Mouse (Mus musculus) liver, embryonic 16.5 days (tissue): ENCODE measurements around the gene Vwa3a. TPM values are rescaled to one million over a fixed set of nuclear protein-coding genes. Genes with fewer than 3 reads are reported as not detected.
A peak's percentile ranks its signal among the peaks of the same experiment; 100 is the strongest.
"Not testable (repeated sequence)": the region's sequence is repeated elsewhere in the genome, so short reads cannot be mapped to it uniquely, and the experiment has no call there.

Experiments used
- ATAC-seq: fragments of 200-750 bp; cut with Nextera tagmentation; 2 replicates; pipeline ENCODE4 v1.8.0; 2017; ENCODE audit warnings: low read depth, mild to moderate bottlenecking, moderate number of reproducible peaks, moderate library complexity
- H3K27ac ChIP-seq: fragments of 300-500 bp; sonication (generic); 2 replicates; pipeline ENCODE4 v1.5.1; 2014; ENCODE audit warnings: mild to moderate bottlenecking, low read length
- H3K27me3 ChIP-seq: fragments of 300-500 bp; sonication (generic); 2 replicates; pipeline ENCODE4 v1.6.1; 2014; ENCODE audit warnings: low read depth, low read length, mixed read lengths; ENCODE audit not compliant: control insufficient read depth, insufficient read depth
- H3K36me3 ChIP-seq: fragments of 300-500 bp; sonication (generic); 2 replicates; pipeline ENCODE4 v1.6.1; 2014; ENCODE audit warnings: mild to moderate bottlenecking; ENCODE audit not compliant: control insufficient read depth, insufficient read depth
- H3K4me1 ChIP-seq: fragments of 300-500 bp; sonication (generic); 2 replicates; pipeline ENCODE4 v1.6.1; 2014; ENCODE audit warnings: low read depth, low read length, mixed read lengths; ENCODE audit not compliant: control insufficient read depth
- H3K4me2 ChIP-seq: fragments of 300-500 bp; sonication (generic); 2 replicates; pipeline ENCODE4 v1.6.1; 2014; ENCODE audit warnings: low read depth, low read length, mixed read lengths
- H3K4me3 ChIP-seq: fragments of 300-500 bp; sonication (generic); 2 replicates; pipeline ENCODE4 v1.5.1; 2014; ENCODE audit warnings: low read depth, mild to moderate bottlenecking, low read length
- H3K9ac ChIP-seq: fragments of 300-500 bp; sonication (generic); 2 replicates; pipeline ENCODE4 v1.6.1; 2014; ENCODE audit warnings: low read depth, low read length
- H3K9me3 ChIP-seq: fragments of 300-500 bp; sonication (generic); replicated peaks from 2 replicates; pipeline ENCODE4 v1.6.1; 2016; ENCODE audit warnings: low read length; ENCODE audit not compliant: control insufficient read depth
- WGBS: fragments of 180-500 bp; shearing (Covaris S2); extraction: QIAGEN DNeasy Blood & Tissue Kit; methylation state at CpG from one replicate; pipeline ENCODE4 v1.1.7; 2014; ENCODE audit not compliant: insufficient replicate concordance; 5-methylcytosine and 5-hydroxymethylcytosine counted together
- polyA plus RNA-seq: library from polyadenylated mRNA; unstranded; fragments of >200 nt; fragmentation: Nextera tagmentation; extraction: Ambion mirVana; gene quantifications from 2 replicates; pipeline ENCODE4 v1.2.1, GENCODE M21; 2015

Gene Vwa3a
- polyA plus RNA-seq, 1 experiment from 2014 or later, result 0.22 TPM

DNA sequence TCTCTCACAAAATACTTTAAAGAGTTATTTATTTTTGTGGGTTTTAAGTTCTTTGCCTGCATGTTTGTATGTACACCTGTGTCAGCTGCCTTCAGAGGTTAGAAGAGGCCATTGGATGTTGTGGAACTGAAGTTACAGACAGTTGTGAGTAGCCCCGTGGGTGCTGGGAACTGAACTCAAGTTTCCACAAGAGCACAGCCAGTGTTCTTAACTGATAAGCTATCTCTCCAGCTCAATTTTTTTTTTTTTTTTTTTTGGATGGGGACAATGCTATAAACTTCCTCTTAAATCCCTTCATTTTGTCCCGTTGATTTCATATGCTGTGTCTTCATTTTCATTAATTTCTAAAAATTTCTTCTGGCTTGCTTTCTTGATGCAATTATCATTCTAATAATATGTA, 25.9 kb upstream of the Vwa3a start:
- H3K4me2 ChIP-seq, result no peak overlapping the region
- no peak overlapping the region for H3K9ac ChIP-seq
- no peaks in the 10 kb centered on the region for H3K4me1 ChIP-seq
- H3K27ac ChIP-seq, result no peak overlapping the region
- WGBS, result 38% methylated on average over 2 of the region's 2 CpGs
- no peak for ATAC-seq
- no peak overlapping the region for H3K4me3 ChIP-seq
- no peaks in the 10 kb centered on the region for H3K36me3 ChIP-seq
- no peaks in the 10 kb centered on the region for H3K9me3 ChIP-seq
- H3K27me3 ChIP-seq, result no peaks in the 10 kb centered on the region

DNA sequence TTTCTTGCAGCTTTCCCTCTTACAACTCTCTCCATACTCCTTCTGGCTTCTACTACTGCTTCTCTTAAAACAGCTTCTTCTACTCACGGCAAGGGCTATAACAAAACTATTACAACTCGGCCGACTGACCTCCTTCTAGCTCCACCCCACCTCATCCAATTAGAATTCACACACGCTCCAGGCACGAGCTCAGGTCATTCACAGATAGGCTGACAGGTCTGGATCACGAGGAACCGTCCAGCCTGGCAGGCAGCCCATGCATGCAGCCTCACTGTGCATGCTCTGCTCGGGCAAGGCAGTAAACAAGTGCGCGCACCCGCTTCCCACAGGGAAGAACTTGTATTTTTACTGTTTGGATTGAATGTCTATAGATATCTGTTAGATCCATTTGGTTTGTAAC, 25.2 kb upstream of the Vwa3a start:
- not testable (repeated sequence) for H3K9ac ChIP-seq, ATAC-seq, H3K27me3 ChIP-seq, H3K4me1 ChIP-seq, H3K4me2 ChIP-seq, H3K36me3 ChIP-seq, H3K27ac ChIP-seq, H3K4me3 ChIP-seq, H3K9me3 ChIP-seq
- 80% methylated on average over 11 of the region's 11 CpGs for WGBS

DNA sequence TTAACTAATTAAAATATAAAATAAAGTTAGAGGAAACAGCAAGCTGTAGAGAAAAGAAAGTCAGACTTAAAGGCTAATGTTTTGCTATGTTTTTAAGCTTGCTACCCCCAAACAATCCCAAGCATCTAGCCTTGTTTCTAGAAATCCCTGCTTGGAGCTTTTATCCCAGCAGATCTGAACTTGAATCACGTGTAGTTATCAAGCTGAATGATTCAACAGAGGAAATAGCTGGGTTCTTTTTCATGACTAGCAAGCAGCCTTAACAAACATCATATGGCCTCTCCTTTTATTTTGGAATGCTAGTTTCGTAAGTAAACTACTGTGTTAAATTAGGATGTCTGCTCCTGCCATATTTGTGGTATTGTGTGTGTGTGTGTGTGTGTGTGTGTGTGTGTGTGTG, 21.9 kb upstream of the Vwa3a start:
- Histone ChIP-seq H3K27ac (no peak overlapping the region), H3K9ac (no peak overlapping the region), H3K4me2 (no peak overlapping the region), H3K4me1 (no peaks in the 10 kb centered on the region), H3K36me3 (no peaks in the 10 kb centered on the region), H3K9me3 (no peaks in the 10 kb centered on the region), H3K27me3 (no peaks in the 10 kb centered on the region), H3K4me3 (no peak overlapping the region)
- no peak for ATAC-seq
- WGBS, result 53% methylated on average over 2 of the region's 2 CpGs

- no peak for ATAC-seq
- H3K36me3 ChIP-seq, result no peaks in the 10 kb centered on the region
- H3K27ac ChIP-seq, result no peak overlapping the region
- no peak overlapping the region for H3K4me3 ChIP-seq
- no peaks in the 10 kb centered on the region for H3K9me3 ChIP-seq
- WGBS, result 71% methylated on average over 5 of the region's 5 CpGs
- H3K27me3 ChIP-seq, result no peaks in the 10 kb centered on the region
- H3K9ac ChIP-seq, result no peak overlapping the region
- no peak overlapping the region for H3K4me2 ChIP-seq
- H3K4me1 ChIP-seq, result no peaks in the 10 kb centered on the region
These were observed 18.1 kb upstream of the Vwa3a start for GRCm38 (mm10) chr7:120721051-120721450.

- Histone ChIP-seq H3K27me3 (no peaks in the 10 kb centered on the region), H3K4me1 (no peaks in the 10 kb centered on the region), H3K9ac (no peak overlapping the region), H3K4me3 (no peak overlapping the region), H3K36me3 (no peaks in the 10 kb centered on the region; the same call in 1 of the 2 replicates), H3K4me2 (no peak overlapping the region), H3K27ac (no peak overlapping the region), H3K9me3 (no peaks in the 10 kb centered on the region)
- ATAC-seq, result no peak
- 81% methylated on average over 8 of the region's 8 CpGs for WGBS
These were observed 17.7 kb upstream of the Vwa3a start for GRCm38 (mm10) chr7:120721456-120721855.

DNA sequence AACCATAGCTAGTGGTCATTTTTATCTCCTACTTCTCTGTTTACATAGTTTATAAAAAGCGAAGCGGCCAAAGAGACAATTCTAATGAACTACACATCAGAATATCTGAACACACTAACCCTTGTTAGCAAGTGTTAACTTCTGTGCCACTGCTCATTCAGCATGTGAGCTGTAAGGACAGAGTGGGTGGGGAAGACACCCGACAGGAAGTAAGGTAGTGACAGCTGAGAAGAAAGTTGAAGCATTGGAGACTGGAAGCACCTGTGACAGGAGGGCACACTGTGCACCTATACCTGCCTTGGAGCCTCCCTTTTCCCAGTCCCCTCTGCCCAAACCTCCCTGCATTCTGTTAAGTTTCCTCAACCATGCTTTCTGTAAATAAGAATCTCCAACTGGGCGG, 17.1 kb upstream of the Vwa3a start:
- Histone ChIP-seq H3K4me3 (no peak overlapping the region), H3K36me3 (no peaks in the 10 kb centered on the region; the same call in 1 of the 2 replicates), H3K9me3 (no peaks in the 10 kb centered on the region), H3K4me2 (no peak overlapping the region), H3K9ac (no peak overlapping the region), H3K27me3 (no peaks in the 10 kb centered on the region), H3K4me1 (no peaks in the 10 kb centered on the region), H3K27ac (no peak overlapping the region)
- 83% methylated on average over 4 of the region's 4 CpGs for WGBS
- ATAC-seq, result no peak

- H3K36me3 ChIP-seq, result no peaks in the 10 kb centered on the region; the same call in 1 of the 2 replicates
- no peak overlapping the region for H3K9ac ChIP-seq
- ATAC-seq, result no peak
- H3K4me2 ChIP-seq, result no peak overlapping the region
- no peak overlapping the region for H3K4me3 ChIP-seq
- no peak overlapping the region for H3K27ac ChIP-seq
- WGBS, result 80% methylated on average over 8 of the region's 8 CpGs
- no peaks in the 10 kb centered on the region for H3K4me1 ChIP-seq
- no peaks in the 10 kb centered on the region for H3K27me3 ChIP-seq
- H3K9me3 ChIP-seq, result no peaks in the 10 kb centered on the region
These were observed 16.3 kb upstream of the Vwa3a start for GRCm38 (mm10) chr7:120722839-120723278.

DNA sequence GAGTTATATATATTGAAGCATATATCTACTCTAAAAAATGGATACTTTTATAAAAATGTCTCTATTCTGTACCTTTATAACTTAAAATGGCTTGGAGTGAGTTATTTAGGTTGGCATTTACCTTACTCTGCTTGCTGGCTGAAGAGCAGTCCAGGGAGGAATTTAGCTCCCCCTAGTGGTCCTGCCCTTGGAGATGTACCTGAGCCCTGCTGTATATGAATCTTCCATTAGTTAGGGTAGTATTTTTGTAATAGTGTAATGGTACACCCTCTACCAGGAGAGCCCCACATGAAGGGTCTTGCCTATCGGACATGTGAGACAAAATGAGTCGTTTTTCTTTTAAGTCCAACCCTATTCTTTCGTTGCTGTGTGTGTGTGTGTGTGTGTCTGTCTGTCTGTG, 11.5 kb upstream of the Vwa3a start:
- Histone ChIP-seq H3K4me2 (no peak overlapping the region), H3K36me3 (peaks cover 3% of the 10 kb centered on the region), H3K4me1 (peaks cover 7% of the 10 kb centered on the region), H3K9me3 (no peaks in the 10 kb centered on the region), H3K27me3 (no peaks in the 10 kb centered on the region), H3K27ac (no peak overlapping the region), H3K9ac (no peak overlapping the region), H3K4me3 (no peak overlapping the region)
- 68% methylated on average over 3 of the region's 3 CpGs for WGBS
- ATAC-seq, result no peak

DNA sequence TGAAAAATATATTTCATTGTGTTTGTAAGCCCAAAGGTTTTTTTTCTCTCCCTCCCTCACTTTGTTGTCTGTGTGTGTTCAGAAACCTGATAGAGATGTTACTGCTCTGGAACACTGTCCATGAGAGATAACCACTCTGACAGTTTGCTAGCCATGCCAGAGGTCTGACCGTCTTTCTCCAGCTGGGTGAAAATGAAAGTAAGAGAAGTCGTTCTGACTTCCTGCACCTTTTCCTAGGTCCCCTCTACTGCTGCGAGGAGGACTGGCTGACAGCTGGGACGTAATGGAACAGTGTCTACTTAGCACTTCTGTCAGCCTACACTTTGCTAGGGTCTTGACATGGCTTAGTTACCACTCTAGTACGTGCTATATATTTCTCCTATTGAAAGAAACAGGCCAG, 9.5 kb upstream of the Vwa3a start:
- Histone ChIP-seq H3K27ac (peak overlapping the region; percentile 36), H3K27me3 (no peaks in the 10 kb centered on the region), H3K4me1 (peaks cover 7% of the 10 kb centered on the region), H3K4me2 (peak overlapping the region; percentile 57), H3K9ac (peak overlapping the region; percentile 13; the same call in 1 of the 2 replicates), H3K9me3 (no peaks in the 10 kb centered on the region), H3K4me3 (peak overlapping the region; percentile 43), H3K36me3 (peaks cover 3% of the 10 kb centered on the region)
- peak; percentile 84 for ATAC-seq
- WGBS, result 22% methylated on average over 5 of the region's 5 CpGs
